ENCODE assay signal across 9 mouse cellular contexts in genomic region chr15:97890017-97890416, GRCm38 (mm10). TPM values are rescaled to one million over a fixed set of nuclear protein-coding genes. Genes with fewer than 3 reads are reported as not detected.
DNase-seq lines count a peak whose midpoint lies in the region; TF ChIP-seq lines count a peak whose summit lies in the region.
"Had no signal": no experiment of that assay in that cellular context is flagged by ENCODE, and none has a peak within 500 bp of the region (broad histone marks: within the 10 kb centered on the region; RNA-seq: fewer than 3 reads in every experiment).

No protein-coding gene starts in this region.

- H3K79me2 ChIP-seq in CH12.LX (replicated peaks; ENCODE audit: control insufficient read depth, extremely low read depth, insufficient read depth, poor library complexity, severe bottlenecking): no peaks in the 10 kb centered on the region

- no peaks in the 10 kb centered on the region for H3K36me3 ChIP-seq in CH12.LX (replicated peaks in 1 of 2; ENCODE audit: control insufficient read depth in 1 of 2, insufficient read depth in 1 of 2, low read length in 1 of 2)
- H3K36me3 ChIP-seq: liver, embryonic 15.5 days had no signal

- peaks cover 21 to 54% of the 10 kb centered on the region in 2 experiments for H3K4me1 ChIP-seq in CH12.LX (ENCODE audit: control insufficient read depth in 1 of 2, insufficient read depth in 2 of 2)

- H3K4me3 ChIP-seq in CH12.LX (replicated peaks in 1 of 3; ENCODE audit: low read depth in 2 of 3, low read length in 2 of 3, poor library complexity in 1 of 3): no peak overlapping the region
- H3K4me3 ChIP-seq: liver, embryonic 15.5 days had no signal

- intact Hi-C loops in heart, postnatal 25 days (cut with DNase I): no loop called here

- peak; percentile 29 for DNase-seq in heart, adult 8-10 months (ENCODE audit: low spot score)
- DNase-seq in heart, postnatal 25 days (ENCODE audit: low spot score): no peak
- DNase-seq in CH12.LX (ENCODE audit: extremely low read depth) (no peak), MN1 (ENCODE audit: low spot score) (peak; percentile 69)
- peak; percentile 62 for DNase-seq in kidney, postnatal 14 days
- no peak for DNase-seq in natural killer cell, adult 2 months (ENCODE audit: low spot score in 2 of 2)
- no peak for DNase-seq in gastrocnemius, postnatal 10 days
- DNase-seq: cerebellum, adult 8-10 months had no signal

- in situ Hi-C loops in CH12.LX (cut with MboI; ENCODE audit: low pct_ligation_motif_present, low pct_unique_long_range_greater_than_20kb, low sequenced_read_pairs): loop anchor here (5.0 kb wide), 1 partner anchor 52 kb away; no protein-coding TSS in a partner anchor

- TF ChIP-seq EP300 in CH12.LX (IDR thresholded peaks at IDR 0.05; ENCODE audit: low read length): no peak

- 0 out of 2 replicates have a peak overlapping the region, but pooled peaks have one; percentile 8 for H3K4me2 ChIP-seq in CH12.LX (ENCODE audit: insufficient read depth, low read depth, poor library complexity, severe bottlenecking)
- H3K4me2 ChIP-seq: liver, embryonic 15.5 days had no signal

- no peak for TF ChIP-seq RAD21 in CH12.LX (IDR thresholded peaks at IDR 0.05; ENCODE audit: low read depth, low read length)

- dilution Hi-C loops in CH12.LX (cut with MboI; ENCODE audit: extremely low pct_ligation_motif_present, extremely low pct_unique_long_range_greater_than_20kb, low sequenced_read_pairs): no loop called here

- no peaks in the 10 kb centered on the region for H3K9me3 ChIP-seq in CH12.LX (replicated peaks; ENCODE audit: low read length)
- H3K9me3 ChIP-seq: liver, embryonic 15.5 days had no signal

- no peak overlapping the region for H3K9ac ChIP-seq in CH12.LX (ENCODE audit: insufficient read depth, low read depth)
- H3K9ac ChIP-seq: liver, embryonic 15.5 days had no signal

- no peak for TF ChIP-seq POLR2A in CH12.LX (IDR thresholded peaks at IDR 0.05; ENCODE audit: low read depth, low read length)

- peaks cover 2% of the 10 kb centered on the region for H3K27me3 ChIP-seq in CH12.LX (replicated peaks)
- H3K27me3 ChIP-seq: liver, embryonic 15.5 days had no signal

- TF ChIP-seq CTCF in CH12.LX (conservative IDR thresholded peaks at IDR 0.05 in 1 of 2, IDR thresholded peaks at IDR 0.05 in 1 of 2; ENCODE audit: low read depth in 2 of 2, low read length in 2 of 2): no peak

- no peak overlapping the region for H3K27ac ChIP-seq in CH12.LX (ENCODE audit: insufficient read depth, low read depth)
- H3K27ac ChIP-seq: liver, embryonic 15.5 days had no signal

TF ChIP-seq in CH12.LX, 34 proteins besides CTCF, POLR2A, EP300 and RAD21:
- TF ChIP-seq ZKSCAN1 (IDR thresholded peaks at IDR 0.05; ENCODE audit: borderline replicate concordance, low read depth, low read length): no peak
- TF ChIP-seq TCF12 (IDR thresholded peaks at IDR 0.05; ENCODE audit: low read depth, low read length): no peak
- TF ChIP-seq MYC (IDR thresholded peaks at IDR 0.05; ENCODE audit: low read depth, low read length): no peak
- no peak for TF ChIP-seq GABPA (IDR thresholded peaks at IDR 0.05; ENCODE audit: insufficient replicate concordance, low read depth, low read length)
- TF ChIP-seq MXI1 (IDR thresholded peaks at IDR 0.05; ENCODE audit: low read depth, low read length): no peak

RNA-seq across cellular contexts. Expression of gene Vdr, which starts 20.4 kb away (rescaled TPM):
- 1 to 10 TPM in 3 of 4 experiments, under 1 TPM in 1; 0.98 to 1.6 (median 1.4) TPM for total RNA-seq in heart, adult 8-10 months (2022)
- 1 to 10 TPM; 1.5 to 2.5 TPM for total RNA-seq in heart, postnatal 25 days (2021)
- total RNA-seq in CH12.LX (2012; rRNA removed): 0.63 and 0.68 TPM in 2 replicates
- 0.52 and 0.61 TPM in 2 replicates for total RNA-seq in CH12.LX (2014; rRNA removed)
- polyA plus RNA-seq in CH12.LX (2012; ENCODE audit: insufficient read length, low read depth): 1.3 and 1.7 TPM in 2 replicates
- 1 to 10 TPM in 1 of 2 experiments, under 1 TPM in 1; 0.40 to 2.8 TPM for total RNA-seq in gastrocnemius, postnatal 10 days (2021)

RNA-seq across cellular contexts. Expression of gene Hdac7, which starts 45.7 kb away (rescaled TPM):
- total RNA-seq in heart, adult 8-10 months (2022): 10 to 100 TPM; 22.9 to 29.0 (median 26.5) TPM
- 10 to 100 TPM; 30.3 to 33.0 TPM for total RNA-seq in heart, postnatal 25 days (2021)
- total RNA-seq in CH12.LX (2012; rRNA removed) (18.0 and 21.7 TPM in 2 replicates), CH12.LX (2014; rRNA removed) (17.7 and 19.8 TPM in 2 replicates)
- 47.8 and 55.2 TPM in 2 replicates for polyA plus RNA-seq in CH12.LX (2012; ENCODE audit: insufficient read length, low read depth)
- 10 to 100 TPM; 24.5 to 40.3 TPM for total RNA-seq in gastrocnemius, postnatal 10 days (2021)

Comparison
In these comparisons a context has a peak if more than half of its experiments do, and no peak if none do; other contexts are left out.
1. DNase-seq: peak in heart, adult 8-10 months (single experiment), MN1 (single experiment) and kidney, postnatal 14 days (single experiment); none in heart, postnatal 25 days (single experiment), CH12.LX (single experiment), natural killer cell, adult 2 months (0 of 2) and gastrocnemius, postnatal 10 days (single experiment).